Mouse (Mus musculus) lung, adult 2 months (tissue): ENCODE results near the gene Rftn1. TPM values are rescaled to one million over a fixed set of nuclear protein-coding genes. Genes with fewer than 3 reads are reported as not detected.

Source experiments
- DNase-seq: peaks from one replicate; pipeline ENCODE4 v3.0.0; 2022
- H3K4me1 ChIP-seq: fragments of 200-500 bp; 2 replicates; pipeline ENCODE4 v1.6.1; 2011; ENCODE audit warnings: low read length; ENCODE audit not compliant: control insufficient read depth, insufficient read depth
- H3K4me3 ChIP-seq: fragments of 200-500 bp; replicated peaks from 2 replicates; pipeline ENCODE3; 2011; ENCODE audit warnings: low read depth, mild to moderate bottlenecking, control low read depth, low read length; ENCODE audit errors: extremely low read depth
- CTCF ChIP-seq: fragments of 200-500 bp; IDR thresholded peaks from 2 replicates; pipeline ENCODE4 v1.5.1; 2011; ENCODE audit warnings: mild to moderate bottlenecking, low read length, control low read depth; ENCODE audit not compliant: insufficient read depth
- POLR2A ChIP-seq: fragments of 200-500 bp; IDR thresholded peaks from 2 replicates; pipeline ENCODE4 v1.6.1; 2011; ENCODE audit warnings: low read depth, mild to moderate bottlenecking, control low read depth, low read length, borderline replicate concordance; ENCODE audit errors: extremely low read depth
- WGBS: fragments of 180-500 bp; shearing (Covaris S2); methylation state at CpG from one replicate; pipeline ENCODE4 v1.1.7; 2018; 5-methylcytosine and 5-hydroxymethylcytosine counted together
- polyA plus RNA-seq: library from polyadenylated mRNA; depleted of rRNA; stranded (reverse); fragments of >200 nt; gene quantifications from 2 replicates; pipeline ENCODE4 v1.2.3, GENCODE M21; 2012

Rftn1 gene
- polyA plus RNA-seq, 1 experiment: 32.4 TPM

- Histone ChIP-seq H3K4me1 (no peaks in the 10 kb centered on the region), H3K4me3 (no peak overlapping the region)
- 83% methylated on average over 3 of the region's 3 CpGs for WGBS
- no peak for TF ChIP-seq CTCF
- no peak for TF ChIP-seq POLR2A
- no peak for DNase-seq
These were observed 102.4 kb downstream of the Rftn1 start for GRCm38 (mm10) chr17:50088054-50088453.

GRCm38 (mm10) chr17:50086887-50087286 lies 103.6 kb downstream of the Rftn1 start:
- no peak for DNase-seq
- H3K4me1 ChIP-seq: no peaks in the 10 kb centered on the region
- no peak overlapping the region for H3K4me3 ChIP-seq
- TF ChIP-seq CTCF: no peak
- no peak for TF ChIP-seq POLR2A
- WGBS: 79% methylated on average over 4 of the region's 4 CpGs

- Histone ChIP-seq H3K4me1 (no peaks in the 10 kb centered on the region; the same call in 1 of the 2 replicates), H3K4me3 (no peak overlapping the region)
- WGBS: 90% methylated on average over 6 of the region's 6 CpGs
- DNase-seq: no peak
- TF ChIP-seq POLR2A (no peak), CTCF (no peak)
These were observed 105.8 kb downstream of the Rftn1 start for GRCm38 (mm10) chr17:50084721-50085120.

GRCm38 (mm10) chr17:50083937-50084336 lies 106.5 kb downstream of the Rftn1 start:
- WGBS: 77% methylated on average over 4 of the region's 4 CpGs
- DNase-seq: no peak
- TF ChIP-seq POLR2A (no peak), CTCF (no peak)
- Histone ChIP-seq H3K4me1 (no peaks in the 10 kb centered on the region; the same call in 1 of the 2 replicates), H3K4me3 (no peak overlapping the region)

- Histone ChIP-seq H3K4me1 (no peaks in the 10 kb centered on the region; the same call in 1 of the 2 replicates), H3K4me3 (no peak overlapping the region)
- WGBS: 79% methylated on average over 3 of the region's 3 CpGs
- no peak for DNase-seq
- TF ChIP-seq CTCF (no peak), POLR2A (no peak)
These were observed 107.5 kb downstream of the Rftn1 start for GRCm38 (mm10) chr17:50082947-50083346.

GRCm38 (mm10) chr17:50081647-50082046 lies 108.8 kb downstream of the Rftn1 start:
- no peak for TF ChIP-seq CTCF
- TF ChIP-seq POLR2A: no peak
- 88% methylated on average over 9 of the region's 9 CpGs for WGBS
- H3K4me3 ChIP-seq: no peak overlapping the region
- DNase-seq: no peak
- H3K4me1 ChIP-seq: no peaks in the 10 kb centered on the region; the same call in 1 of the 2 replicates

- no peak for DNase-seq
- H3K4me1 ChIP-seq: no peaks in the 10 kb centered on the region; the same call in 1 of the 2 replicates
- WGBS: 57% methylated on average over 4 of the region's 4 CpGs
- TF ChIP-seq POLR2A: no peak
- TF ChIP-seq CTCF: no peak
- H3K4me3 ChIP-seq: no peak overlapping the region
These were observed 109.5 kb downstream of the Rftn1 start for GRCm38 (mm10) chr17:50080991-50081390.

- TF ChIP-seq POLR2A (no peak), CTCF (no peak)
- Histone ChIP-seq H3K4me3 (no peak overlapping the region), H3K4me1 (no peaks in the 10 kb centered on the region; the same call in 1 of the 2 replicates)
- 95% methylated on average over 6 of the region's 6 CpGs for WGBS
- no peak for DNase-seq
These were observed 111.7 kb downstream of the Rftn1 start for GRCm38 (mm10) chr17:50078749-50079148.

- 93% methylated on average over 23 of the region's 23 CpGs for WGBS
- no peaks in the 10 kb centered on the region for H3K4me1 ChIP-seq
- H3K4me3 ChIP-seq: no peak overlapping the region
- no peak for DNase-seq
- TF ChIP-seq CTCF (no peak), POLR2A (no peak)
These were observed 117.2 kb downstream of the Rftn1 start for GRCm38 (mm10) chr17:50072982-50073965.
